28 mouse cellular contexts compared by ENCODE assay signal in genomic region chr4:44623435-44623727, GRCm38 (mm10).
DNase-seq lines count a peak whose midpoint lies in the region; ATAC-seq and TF ChIP-seq lines count a peak whose summit lies in the region.
"Had no signal": no experiment of that assay in that cellular context is flagged by ENCODE, and none has a peak within 500 bp of the region (broad histone marks: within the 10 kb centered on the region; RNA-seq: fewer than 3 reads in every experiment).

No protein-coding gene starts in this region.

- ATAC-seq in hindbrain, embryonic 11.5 days (ENCODE audit: low FRiP score), result 0 out of 2 replicates have a peak, but pooled peaks have one; percentile 30
- 0 out of 2 replicates have a peak, but pooled peaks have one; percentile 6 for ATAC-seq in hindbrain, embryonic 16.5 days
- ATAC-seq in neural tube, embryonic 15.5 days (ENCODE audit: low FRiP score), result peak; percentile 13; the same call in 1 of the 2 replicates
- ATAC-seq: forebrain, embryonic 15.5 days; inflammation-experienced regulatory T-cells, adult 6 months; Patski had no signal

- TF ChIP-seq POLR2A in CH12.LX (IDR thresholded peaks at IDR 0.05; ENCODE audit: low read depth, low read length), result no peak

- no peaks in the 10 kb centered on the region for H3K4me1 ChIP-seq in hindbrain, embryonic 11.5 days (replicated peaks; ENCODE audit: control insufficient read depth, insufficient read depth, low read length)
- H3K4me1 ChIP-seq in hindbrain, embryonic 10.5 days (replicated peaks), result peaks cover 4% of the 10 kb centered on the region; the same call in 1 of the 2 replicates
- H3K4me1 ChIP-seq in CH12.LX (ENCODE audit: control insufficient read depth in 1 of 2, insufficient read depth in 2 of 2), result peaks cover 26 to 66% of the 10 kb centered on the region in 2 experiments
- no peaks in the 10 kb centered on the region for H3K4me1 ChIP-seq in hindbrain, embryonic 16.5 days (ENCODE audit: control insufficient read depth, insufficient read depth, low read depth, low read length)
- H3K4me1 ChIP-seq in neural tube, embryonic 15.5 days, result peaks cover 23% of the 10 kb centered on the region
- H3K4me1 ChIP-seq: embryonic facial prominence, embryonic 10.5 days; embryonic facial prominence, embryonic 13.5 days; forebrain, embryonic 12.5 days; forebrain, embryonic 15.5 days; heart, embryonic 12.5 days; heart, embryonic 15.5 days had no signal

- in situ Hi-C loops in CH12.LX (cut with MboI; ENCODE audit: low pct_ligation_motif_present, low pct_unique_long_range_greater_than_20kb, low sequenced_read_pairs), result no loop called here

- H3K4me2 ChIP-seq in hindbrain, embryonic 11.5 days (replicated peaks; ENCODE audit: low read depth, low read length), result no peak overlapping the region
- H3K4me2 ChIP-seq in CH12.LX (ENCODE audit: insufficient read depth, low read depth, poor library complexity, severe bottlenecking), result no peak overlapping the region
- no peak overlapping the region for H3K4me2 ChIP-seq in hindbrain, embryonic 16.5 days (ENCODE audit: low read length)
- H3K4me2 ChIP-seq in neural tube, embryonic 15.5 days, result no peak overlapping the region
- H3K4me2 ChIP-seq: embryonic facial prominence, embryonic 13.5 days; forebrain, embryonic 12.5 days; forebrain, embryonic 15.5 days; heart, embryonic 12.5 days; heart, embryonic 15.5 days; hindbrain, embryonic 15.5 days had no signal

- no peak overlapping the region for H3K4me3 ChIP-seq in hindbrain, embryonic 11.5 days (ENCODE audit: low read depth, low read length)
- H3K4me3 ChIP-seq in hindbrain, embryonic 10.5 days, result no peak overlapping the region
- no peak overlapping the region for H3K4me3 ChIP-seq in CH12.LX (replicated peaks in 1 of 3; ENCODE audit: low read depth in 2 of 3, low read length in 2 of 3, poor library complexity in 1 of 3)
- H3K4me3 ChIP-seq in hindbrain, embryonic 16.5 days (ENCODE audit: low read length), result no peak overlapping the region
- no peak overlapping the region for H3K4me3 ChIP-seq in neural tube, embryonic 15.5 days (replicated peaks)
- H3K4me3 ChIP-seq: embryonic facial prominence, embryonic 10.5 days; embryonic facial prominence, embryonic 13.5 days; erythroblast, embryonic 14.5 days; forebrain, embryonic 12.5 days; forebrain, embryonic 15.5 days; heart, embryonic 12.5 days; heart, embryonic 15.5 days; hindbrain, embryonic 15.5 days had no signal

- dilution Hi-C loops in CH12.LX (cut with MboI; ENCODE audit: extremely low pct_ligation_motif_present, extremely low pct_unique_long_range_greater_than_20kb, low sequenced_read_pairs), result no loop called here

- DNase-seq in hindbrain, embryonic 11.5 days (ENCODE audit: low spot score), result no peak
- DNase-seq in hindbrain, embryonic 10.5 days (ENCODE audit: low spot score), result no peak
- no peak for DNase-seq in CH12.LX (ENCODE audit: extremely low read depth)
- no peak for DNase-seq in cerebellum, postnatal 25 days
- DNase-seq in right cerebral cortex, adult 18-20 months, result no peak
- DNase-seq: adrenal gland, postnatal 10 days; adrenal gland, postnatal 36 days; cerebellum, adult 18-20 months; cerebellum, adult 9-10 months; cerebellum, postnatal 36 days; embryo, embryonic 11 days; gastrocnemius, postnatal 25 days; heart, adult 18-20 months; heart, postnatal 10 days; heart, postnatal 36 days had no signal

- H3K27ac ChIP-seq in hindbrain, embryonic 11.5 days (ENCODE audit: low read depth, low read length), result no peak overlapping the region
- no peak overlapping the region for H3K27ac ChIP-seq in hindbrain, embryonic 10.5 days
- no peak overlapping the region for H3K27ac ChIP-seq in CH12.LX (ENCODE audit: insufficient read depth, low read depth)
- no peak overlapping the region for H3K27ac ChIP-seq in hindbrain, embryonic 16.5 days (ENCODE audit: low read depth, low read length)
- H3K27ac ChIP-seq in neural tube, embryonic 15.5 days (replicated peaks), result 0 out of 2 replicates have a peak overlapping the region, but pooled peaks have one; percentile 15
- H3K27ac ChIP-seq: embryonic facial prominence, embryonic 10.5 days; embryonic facial prominence, embryonic 13.5 days; forebrain, embryonic 12.5 days; forebrain, embryonic 15.5 days; heart, embryonic 15.5 days had no signal

- H3K36me3 ChIP-seq in hindbrain, embryonic 11.5 days (ENCODE audit: control insufficient read depth, insufficient read depth, low read length), result no peaks in the 10 kb centered on the region
- 0 out of 2 replicates have a peak, but pooled peaks cover 8% of the 10 kb centered on the region for H3K36me3 ChIP-seq in hindbrain, embryonic 10.5 days
- peaks cover 21 to 72% of the 10 kb centered on the region in 2 experiments for H3K36me3 ChIP-seq in CH12.LX (replicated peaks in 1 of 2; ENCODE audit: control insufficient read depth in 1 of 2, insufficient read depth in 1 of 2, low read length in 1 of 2)
- H3K36me3 ChIP-seq in hindbrain, embryonic 16.5 days (ENCODE audit: control insufficient read depth, insufficient read depth, low read length), result no peaks in the 10 kb centered on the region
- no peaks in the 10 kb centered on the region for H3K36me3 ChIP-seq in neural tube, embryonic 15.5 days
- H3K36me3 ChIP-seq: embryonic facial prominence, embryonic 10.5 days; embryonic facial prominence, embryonic 13.5 days; forebrain, embryonic 12.5 days; forebrain, embryonic 15.5 days; G1E; heart, embryonic 12.5 days; heart, embryonic 15.5 days; hindbrain, embryonic 15.5 days had no signal

- no peak overlapping the region for H3K9ac ChIP-seq in hindbrain, embryonic 11.5 days (ENCODE audit: low read depth, low read length)
- no peak overlapping the region for H3K9ac ChIP-seq in CH12.LX (ENCODE audit: insufficient read depth, low read depth)
- H3K9ac ChIP-seq in hindbrain, embryonic 16.5 days (ENCODE audit: low read depth, low read length), result no peak overlapping the region
- H3K9ac ChIP-seq in neural tube, embryonic 15.5 days (replicated peaks), result no peak overlapping the region
- H3K9ac ChIP-seq: embryonic facial prominence, embryonic 13.5 days; forebrain, embryonic 12.5 days; forebrain, embryonic 15.5 days; heart, embryonic 12.5 days; heart, embryonic 15.5 days; hindbrain, embryonic 15.5 days had no signal

- TF ChIP-seq RAD21 in CH12.LX (IDR thresholded peaks at IDR 0.05; ENCODE audit: low read depth, low read length), result no peak

- no peaks in the 10 kb centered on the region for H3K27me3 ChIP-seq in hindbrain, embryonic 11.5 days (ENCODE audit: control insufficient read depth, insufficient read depth, low read length)
- no peaks in the 10 kb centered on the region for H3K27me3 ChIP-seq in hindbrain, embryonic 10.5 days (ENCODE audit: insufficient read depth, poor library complexity, severe bottlenecking)
- no peaks in the 10 kb centered on the region for H3K27me3 ChIP-seq in CH12.LX (replicated peaks)
- no peaks in the 10 kb centered on the region for H3K27me3 ChIP-seq in hindbrain, embryonic 16.5 days (replicated peaks; ENCODE audit: control insufficient read depth, insufficient read depth, low read length)
- H3K27me3 ChIP-seq in neural tube, embryonic 15.5 days (replicated peaks), result no peaks in the 10 kb centered on the region
- H3K27me3 ChIP-seq: embryonic facial prominence, embryonic 13.5 days; forebrain, embryonic 12.5 days; forebrain, embryonic 15.5 days; heart, embryonic 12.5 days; heart, embryonic 15.5 days; hindbrain, embryonic 15.5 days had no signal

- WGBS in hindbrain, embryonic 11.5 days, result 79% methylated on average over 5 of the region's 5 CpGs
- 90% methylated on average over 5 of the region's 5 CpGs for WGBS in hindbrain, embryonic 10.5 days
- WGBS in hindbrain, embryonic 16.5 days, result 51% methylated on average over 5 of the region's 5 CpGs
- 35% methylated on average over 5 of the region's 5 CpGs for WGBS in neural tube, embryonic 15.5 days

- peaks cover 4% of the 10 kb centered on the region; the same call in 1 of the 2 replicates for H3K79me2 ChIP-seq in CH12.LX (replicated peaks; ENCODE audit: control insufficient read depth, extremely low read depth, insufficient read depth, poor library complexity, severe bottlenecking)

- no peak for TF ChIP-seq EP300 in CH12.LX (IDR thresholded peaks at IDR 0.05; ENCODE audit: low read length)

- no peaks in the 10 kb centered on the region for H3K9me3 ChIP-seq in hindbrain, embryonic 11.5 days (ENCODE audit: control insufficient read depth, low read length)
- no peaks in the 10 kb centered on the region for H3K9me3 ChIP-seq in hindbrain, embryonic 10.5 days
- H3K9me3 ChIP-seq in CH12.LX (replicated peaks; ENCODE audit: low read length), result peaks cover 4% of the 10 kb centered on the region
- H3K9me3 ChIP-seq in hindbrain, embryonic 16.5 days (ENCODE audit: control insufficient read depth, low read length), result no peaks in the 10 kb centered on the region
- no peaks in the 10 kb centered on the region for H3K9me3 ChIP-seq in neural tube, embryonic 15.5 days (replicated peaks)
- H3K9me3 ChIP-seq: embryonic facial prominence, embryonic 10.5 days; forebrain, embryonic 12.5 days; forebrain, embryonic 15.5 days; G1E; heart, embryonic 15.5 days; hindbrain, embryonic 15.5 days had no signal

- no peak for TF ChIP-seq CTCF in CH12.LX (conservative IDR thresholded peaks at IDR 0.05 in 1 of 2, IDR thresholded peaks at IDR 0.05 in 1 of 2; ENCODE audit: low read depth in 2 of 2, low read length in 2 of 2)

TF ChIP-seq in CH12.LX, 34 proteins besides CTCF, POLR2A, EP300 and RAD21:
- TF ChIP-seq USF2 (conservative IDR thresholded peaks at IDR 0.05; ENCODE audit: low read depth, low read length) (no peak), BHLHE40 (IDR thresholded peaks at IDR 0.05; ENCODE audit: low read depth, low read length) (peak; percentile 70)
TF ChIP-seq in CH12.LX: peak in this region for 1.
